Mouse (Mus musculus) heart, embryonic 10.5 days (tissue): ENCODE measurements around the gene Cfd. TPM values are rescaled to one million over a fixed set of nuclear protein-coding genes. Genes with fewer than 3 reads are reported as not detected.
A peak's percentile ranks its signal among the peaks of the same experiment; 100 is the strongest.
"Not testable (repeated sequence)": the region's sequence is repeated elsewhere in the genome, so short reads cannot be mapped to it uniquely, and the experiment has no call there.

Experiments
- DNase-seq: peaks from one replicate; pipeline ENCODE4 v3.0.0-alpha.2; 2017; ENCODE audit warnings: low spot score
- H3K27ac ChIP-seq: fragments of 300-500 bp; sonication (generic); 2 replicates; pipeline ENCODE4 v1.5.1; 2016; ENCODE audit warnings: mild to moderate bottlenecking
- H3K27me3 ChIP-seq: fragments of 300-500 bp; sonication (generic); 2 replicates; pipeline ENCODE4 v1.6.1; 2016; ENCODE audit warnings: mild to moderate bottlenecking; ENCODE audit not compliant: poor library complexity, insufficient read depth, severe bottlenecking
- H3K36me3 ChIP-seq: fragments of 300-500 bp; sonication (generic); 2 replicates; pipeline ENCODE4 v1.6.1; 2016; ENCODE audit warnings: mild to moderate bottlenecking, moderate library complexity
- H3K4me1 ChIP-seq: fragments of 300-500 bp; sonication (generic); 2 replicates; pipeline ENCODE4 v1.6.1; 2016; ENCODE audit warnings: mild to moderate bottlenecking
- H3K4me3 ChIP-seq: fragments of 300-500 bp; sonication (generic); 2 replicates; pipeline ENCODE4 v1.5.1; 2016; ENCODE audit warnings: mild to moderate bottlenecking, moderate library complexity
- H3K9me3 ChIP-seq: fragments of 300-500 bp; sonication (generic); 2 replicates; pipeline ENCODE4 v1.6.1; 2016; ENCODE audit warnings: mild to moderate bottlenecking, moderate library complexity
- WGBS: fragments of 180-500 bp; shearing (Covaris S2); methylation state at CpG from one replicate; pipeline ENCODE4 v1.1.7; 2016; 5-methylcytosine and 5-hydroxymethylcytosine counted together
- polyA plus RNA-seq: library from polyadenylated mRNA; unstranded; fragments of >200 nt; fragmentation: Nextera tagmentation; extraction: Ambion mirVana; gene quantifications from 2 replicates; pipeline ENCODE4 v1.2.1, GENCODE M21; 2016

Gene Cfd
- polyA plus RNA-seq, 1 experiment from 2014 or later = not detected

DNA sequence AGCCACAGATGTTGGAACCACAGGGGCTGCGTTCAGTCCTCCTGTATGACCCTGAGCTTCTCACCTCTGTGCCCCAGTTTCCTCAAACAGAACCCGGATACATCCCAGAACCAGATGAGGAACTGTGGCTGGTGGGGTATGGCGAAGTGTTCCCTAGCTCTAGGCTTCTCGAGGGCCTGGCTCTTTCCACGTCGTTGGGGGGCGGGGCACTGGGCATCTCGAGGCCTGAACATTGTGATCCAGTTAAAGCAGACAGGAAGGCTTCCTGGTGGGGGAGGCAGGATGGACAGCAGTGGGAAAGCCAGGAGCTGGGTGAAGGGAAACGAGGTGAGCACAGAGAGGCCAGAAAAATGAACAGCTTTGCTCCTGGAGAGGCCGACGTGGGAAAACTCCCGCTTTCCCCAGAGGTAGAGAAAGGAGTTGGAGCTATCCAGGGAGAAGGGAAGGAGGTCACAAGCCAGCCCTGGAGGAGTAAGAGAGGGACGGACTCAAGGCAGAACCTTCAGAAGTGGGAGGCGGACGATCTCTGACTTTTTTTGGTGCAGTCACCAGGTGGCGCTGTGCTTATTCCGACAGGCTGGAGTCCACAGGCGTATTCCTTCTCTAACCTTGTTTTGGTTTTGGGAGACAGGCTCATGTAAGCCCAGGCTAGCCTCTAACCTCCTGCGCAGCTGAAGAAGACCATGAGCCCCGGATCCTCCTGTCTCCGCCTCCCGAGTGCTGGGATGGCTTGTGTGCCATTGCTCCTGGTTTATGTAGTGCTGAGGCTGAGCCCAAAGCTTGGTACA is 7.2 kb upstream of the Cfd start:
- Histone ChIP-seq H3K4me3 (peak overlapping the region; percentile 16), H3K4me1 (peaks cover 47% of the 10 kb centered on the region), H3K9me3 (no peaks in the 10 kb centered on the region), H3K27ac (0 out of 2 replicates have a peak overlapping the region, but pooled peaks have one; percentile 29), H3K27me3 (peaks cover 49% of the 10 kb centered on the region), H3K36me3 (no peaks in the 10 kb centered on the region)
- 13% methylated on average over 22 of the region's 22 CpGs for WGBS
- peak; percentile 88 for DNase-seq

- H3K9me3 ChIP-seq = no peaks in the 10 kb centered on the region
- H3K4me3 ChIP-seq = no peak overlapping the region
- no peaks in the 10 kb centered on the region for H3K36me3 ChIP-seq
- H3K27me3 ChIP-seq = peaks cover 50% of the 10 kb centered on the region
- no peak overlapping the region for H3K27ac ChIP-seq
- no peak for DNase-seq
- 67% methylated on average over 4 of the region's 4 CpGs for WGBS
- peaks cover 43% of the 10 kb centered on the region for H3K4me1 ChIP-seq
Observed at GRCm38 (mm10) chr10:79884446-79884845, 6.2 kb upstream of the Cfd start.

DNA sequence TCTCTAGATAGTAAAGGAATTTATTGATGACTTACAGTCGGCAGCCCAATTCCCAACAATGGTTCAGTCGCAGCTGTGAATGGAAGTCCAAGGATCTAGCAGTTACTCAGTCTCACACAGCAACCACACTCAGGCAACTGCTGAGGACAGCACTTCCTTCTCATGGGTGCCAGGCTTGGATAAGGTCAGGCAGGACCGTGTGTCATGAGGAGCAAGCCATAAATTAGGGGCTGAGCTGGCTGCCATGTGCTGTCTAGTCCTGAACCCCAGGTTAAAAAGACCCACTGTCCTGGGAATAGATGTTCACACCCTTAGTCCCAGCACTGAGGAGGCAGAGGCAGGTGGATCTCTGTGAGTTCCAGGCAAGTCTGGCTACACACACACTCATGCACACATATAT is 5.7 kb upstream of the Cfd start:
- not testable (repeated sequence) for H3K27ac ChIP-seq, DNase-seq, H3K36me3 ChIP-seq, H3K9me3 ChIP-seq, H3K4me3 ChIP-seq
- 74% methylated on average over 3 of the region's 3 CpGs for WGBS
- peaks cover 50% of the 10 kb centered on the region for H3K27me3 ChIP-seq
- H3K4me1 ChIP-seq = peaks cover 39% of the 10 kb centered on the region

GRCm38 (mm10) chr10:79886054-79886453 is 4.6 kb upstream of the Cfd start, which contains the start of gene Elane:
Gene Elane (plus strand): TSS chr10:79886247.
- H3K27me3 ChIP-seq = peaks cover 40% of the 10 kb centered on the region

GRCm38 (mm10) chr10:79886611-79887010 is 4.0 kb upstream of the Cfd start:
- WGBS = 82% methylated on average over 8 of the region's 8 CpGs
- H3K9me3 ChIP-seq = no peaks in the 10 kb centered on the region
- H3K27me3 ChIP-seq = peaks cover 40% of the 10 kb centered on the region

More at GRCm38 (mm10) chr10:79886054-79886453, 4.6 kb upstream of the Cfd start, which contains the start of gene Elane:
- Histone ChIP-seq H3K9me3 (no peaks in the 10 kb centered on the region), H3K4me1 (peaks cover 28% of the 10 kb centered on the region), H3K4me3 (no peak within 1 kb of the TSS), H3K27ac (no peak within 1 kb of the TSS), H3K36me3 (no peaks in the 10 kb centered on the region)
- DNase-seq = no peak
- WGBS = 84% methylated on average over 6 of the region's 6 CpGs

DNA sequence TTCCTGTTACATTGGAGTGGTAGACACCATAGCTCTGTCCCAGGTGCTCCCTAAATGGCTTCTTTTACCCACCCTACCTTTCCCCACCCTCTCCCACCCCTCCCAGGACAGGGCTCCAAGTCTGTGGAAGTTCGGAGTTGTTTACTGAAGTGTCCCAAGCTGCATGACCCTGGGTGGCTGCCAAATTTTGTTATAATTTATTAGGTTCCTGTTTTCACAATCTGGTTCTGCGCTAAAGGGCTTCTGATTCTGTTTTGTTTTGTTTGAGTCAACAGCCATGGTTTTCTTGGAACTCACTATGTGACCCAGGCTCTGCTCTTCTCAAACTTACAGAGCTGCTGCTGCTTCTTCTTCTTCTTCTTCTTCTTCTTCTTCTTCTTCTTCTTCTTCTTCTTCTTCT is 1.3 kb upstream of the Cfd start:
- peaks cover 21% of the 10 kb centered on the region; the same call in 1 of the 2 replicates for H3K27me3 ChIP-seq
- 84% methylated on average over 2 of the region's 2 CpGs for WGBS
- H3K27ac ChIP-seq = no peak overlapping the region
- H3K4me3 ChIP-seq = no peak overlapping the region
- no peaks in the 10 kb centered on the region for H3K9me3 ChIP-seq
- H3K36me3 ChIP-seq = peaks cover 3% of the 10 kb centered on the region; the same call in 1 of the 2 replicates
- H3K4me1 ChIP-seq = 0 out of 2 replicates have a peak, but pooled peaks cover 3% of the 10 kb centered on the region
- no peak for DNase-seq

More at GRCm38 (mm10) chr10:79886611-79887010, 4.0 kb upstream of the Cfd start:
- peaks cover 23% of the 10 kb centered on the region for H3K4me1 ChIP-seq
- DNase-seq = no peak
- H3K27ac ChIP-seq = no peak overlapping the region
- H3K36me3 ChIP-seq = no peaks in the 10 kb centered on the region
- no peak overlapping the region for H3K4me3 ChIP-seq

GRCm38 (mm10) chr10:79892451-79893118 is 1.9 kb downstream of the Cfd start:
- Histone ChIP-seq H3K36me3 (peaks cover 32% of the 10 kb centered on the region), H3K27me3 (peaks cover 17% of the 10 kb centered on the region; the same call in 1 of the 2 replicates)
- not testable (repeated sequence) for H3K4me1 ChIP-seq, H3K9me3 ChIP-seq, H3K27ac ChIP-seq, H3K4me3 ChIP-seq
- DNase-seq = peak; percentile 90
- WGBS = 43% methylated on average over 22 of the region's 22 CpGs

GRCm38 (mm10) chr10:79896306-79896705 is 5.7 kb downstream of the Cfd start:
- Histone ChIP-seq H3K4me1 (peaks cover 21% of the 10 kb centered on the region), H3K27ac (no peak overlapping the region), H3K4me3 (no peak overlapping the region), H3K36me3 (peaks cover 62% of the 10 kb centered on the region), H3K9me3 (no peaks in the 10 kb centered on the region), H3K27me3 (peaks cover 17% of the 10 kb centered on the region; the same call in 1 of the 2 replicates)
- 91% methylated on average over 16 of the region's 16 CpGs for WGBS
- DNase-seq = no peak

DNA sequence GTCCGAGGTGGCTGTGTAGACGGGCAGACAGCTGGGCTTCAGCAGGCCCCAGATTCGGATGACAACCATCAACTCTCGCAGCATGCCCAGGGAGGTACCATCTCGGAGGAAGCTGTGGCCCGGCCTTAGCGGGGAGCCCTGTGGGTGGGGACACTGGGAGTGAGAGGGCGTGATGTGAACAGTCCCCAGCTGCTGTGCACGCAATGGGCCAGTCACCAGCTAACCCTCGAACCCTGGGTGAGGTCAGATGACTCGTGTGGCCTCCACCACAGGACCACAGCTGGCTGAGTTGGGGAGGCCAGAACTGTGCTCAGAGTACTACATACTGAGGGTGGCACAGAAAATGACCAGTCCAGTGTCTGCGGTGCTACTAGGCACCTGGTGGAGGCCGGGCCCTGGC is 6.2 kb downstream of the Cfd start:
- DNase-seq = no peak
- H3K9me3 ChIP-seq = no peaks in the 10 kb centered on the region
- H3K4me3 ChIP-seq = no peak overlapping the region
- 83% methylated on average over 13 of the region's 13 CpGs for WGBS
- peaks cover 66% of the 10 kb centered on the region for H3K36me3 ChIP-seq
- H3K27ac ChIP-seq = no peak overlapping the region
- H3K27me3 ChIP-seq = peaks cover 12% of the 10 kb centered on the region; the same call in 1 of the 2 replicates
- H3K4me1 ChIP-seq = peaks cover 21% of the 10 kb centered on the region

GRCm38 (mm10) chr10:79897316-79898245 is 6.9 kb downstream of the Cfd start:
- DNase-seq = no peak
- no peak overlapping the region for H3K27ac ChIP-seq
- H3K36me3 ChIP-seq = peaks cover 73% of the 10 kb centered on the region

DNA sequence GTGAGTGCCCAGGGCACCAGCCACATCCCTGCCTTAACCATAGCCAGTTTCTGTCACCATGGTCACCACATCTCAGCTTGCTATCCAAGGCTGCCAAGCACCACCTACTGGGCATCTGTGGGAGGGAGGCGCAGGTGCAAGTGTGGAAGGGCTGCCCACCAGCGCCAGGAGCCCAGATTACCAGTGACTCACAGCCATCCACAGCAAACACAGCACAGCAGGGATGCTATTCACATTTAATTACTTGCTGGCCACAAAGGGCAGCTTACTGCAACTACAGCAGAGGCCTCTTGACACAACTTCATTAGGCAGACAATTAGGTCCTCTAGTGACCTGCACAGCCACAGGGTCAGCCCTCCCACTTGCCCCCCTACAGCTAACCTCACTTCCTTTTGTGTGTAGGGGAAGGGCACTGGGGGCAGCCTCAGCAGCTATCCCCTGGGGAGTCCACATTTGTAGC is 10.3 kb downstream of the Cfd start:
- no peak overlapping the region for H3K27ac ChIP-seq

More at GRCm38 (mm10) chr10:79897316-79898245, 6.9 kb downstream of the Cfd start:
- Histone ChIP-seq H3K4me3 (no peak overlapping the region; the same call in 1 of the 2 replicates), H3K27me3 (peaks cover 12% of the 10 kb centered on the region; the same call in 1 of the 2 replicates), H3K9me3 (no peaks in the 10 kb centered on the region), H3K4me1 (peaks cover 21% of the 10 kb centered on the region)
- WGBS = 44% methylated on average over 20 of the region's 20 CpGs

GRCm38 (mm10) chr10:79906712-79907111 is 16.1 kb downstream of the Cfd start:
- Histone ChIP-seq H3K4me3 (no peak overlapping the region), H3K36me3 (peaks cover 67% of the 10 kb centered on the region)
- WGBS = 93% methylated on average over 9 of the region's 9 CpGs

More for the DNA sequence above, 10.3 kb downstream of the Cfd start:
- WGBS = 51% methylated on average over 2 of the region's 2 CpGs
- Histone ChIP-seq H3K9me3 (no peaks in the 10 kb centered on the region), H3K27me3 (peaks cover 12% of the 10 kb centered on the region; the same call in 1 of the 2 replicates), H3K4me1 (peaks cover 19% of the 10 kb centered on the region), H3K36me3 (peaks cover 88% of the 10 kb centered on the region), H3K4me3 (no peak overlapping the region)
- no peak for DNase-seq

More at GRCm38 (mm10) chr10:79906712-79907111, 16.1 kb downstream of the Cfd start:
- no peaks in the 10 kb centered on the region for H3K27me3 ChIP-seq
- H3K27ac ChIP-seq = no peak overlapping the region
- no peak for DNase-seq
- no peaks in the 10 kb centered on the region for H3K9me3 ChIP-seq
- H3K4me1 ChIP-seq = peaks cover 23% of the 10 kb centered on the region
